Mouse (Mus musculus) G1E-ER4 (cell line): Measurements from ENCODE around the gene Phf5a. TPM values are rescaled to one million over a fixed set of nuclear protein-coding genes. Genes with fewer than 3 reads are reported as not detected.

Experiments
- GATA1 ChIP-seq: IDR thresholded peaks from one replicate; pipeline ENCODE4 v1.8.0; 2012; ENCODE audit warnings: low read length, inconsistent platforms
- polyA plus RNA-seq: library from polyadenylated mRNA; stranded (reverse); fragments of >175 nt; gene quantifications from 2 replicates; pipeline ENCODE4 v1.2.3, GENCODE M21; 2012

The Phf5a gene
- polyA plus RNA-seq = 5.0 and 21.7 TPM in 2 replicates

DNA sequence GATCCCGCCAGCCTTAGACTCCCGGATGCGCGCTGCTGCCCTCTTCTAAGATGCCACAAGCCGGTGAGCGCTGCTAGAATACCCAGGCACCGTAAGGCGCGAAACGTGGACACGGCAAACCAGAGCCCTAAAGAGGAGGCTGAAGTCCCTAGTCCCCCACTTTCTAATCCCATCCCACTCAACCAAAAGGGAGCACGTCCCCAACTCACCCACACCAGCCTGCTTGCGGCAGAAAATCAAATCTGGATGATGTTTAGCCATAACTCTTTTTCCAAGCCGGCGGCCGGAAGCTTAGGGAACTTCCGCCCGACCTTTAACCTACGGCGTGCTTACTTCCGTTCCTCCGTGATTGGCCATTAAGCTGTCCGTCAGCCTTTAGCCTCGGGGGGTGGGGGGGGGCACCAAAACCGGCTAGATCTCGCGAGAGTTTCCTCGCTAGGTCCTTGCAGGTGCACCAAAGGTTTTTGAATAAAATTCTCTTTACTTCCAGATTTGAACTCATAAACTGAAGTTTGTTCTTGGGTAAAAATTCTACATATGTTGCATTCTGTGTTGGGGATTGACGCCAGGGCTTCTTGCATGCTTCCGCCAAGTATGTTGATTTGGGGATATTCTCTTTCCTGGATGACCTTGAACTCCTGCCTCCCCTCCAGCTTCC lies at the start of gene Phf5a:
Gene Phf5a, minus strand, starts transcription at position 308 of the 658 bp plus-strand sequence.
- TF ChIP-seq GATA1 = no peak

DNA sequence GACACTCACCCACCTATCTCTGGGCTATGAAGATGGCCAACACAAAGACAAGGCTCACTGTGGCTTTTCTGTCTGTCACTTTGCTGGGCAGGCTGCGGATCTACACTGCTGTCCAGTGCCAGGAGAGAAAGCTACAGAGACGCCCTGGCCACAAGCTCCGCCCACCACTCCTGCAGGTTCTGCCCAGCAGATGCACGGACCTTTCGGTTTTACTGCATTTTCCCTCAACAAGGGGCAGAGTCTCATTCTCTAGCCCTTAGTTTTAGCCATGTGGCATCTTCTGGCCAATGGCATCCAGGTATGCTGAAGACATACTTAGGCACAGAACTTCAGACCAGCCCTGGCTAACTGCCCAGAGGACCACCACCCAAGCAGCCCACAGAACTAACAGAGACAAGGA lies 49.5 kb upstream of the Phf5a start:
- TF ChIP-seq GATA1 = no peak

DNA sequence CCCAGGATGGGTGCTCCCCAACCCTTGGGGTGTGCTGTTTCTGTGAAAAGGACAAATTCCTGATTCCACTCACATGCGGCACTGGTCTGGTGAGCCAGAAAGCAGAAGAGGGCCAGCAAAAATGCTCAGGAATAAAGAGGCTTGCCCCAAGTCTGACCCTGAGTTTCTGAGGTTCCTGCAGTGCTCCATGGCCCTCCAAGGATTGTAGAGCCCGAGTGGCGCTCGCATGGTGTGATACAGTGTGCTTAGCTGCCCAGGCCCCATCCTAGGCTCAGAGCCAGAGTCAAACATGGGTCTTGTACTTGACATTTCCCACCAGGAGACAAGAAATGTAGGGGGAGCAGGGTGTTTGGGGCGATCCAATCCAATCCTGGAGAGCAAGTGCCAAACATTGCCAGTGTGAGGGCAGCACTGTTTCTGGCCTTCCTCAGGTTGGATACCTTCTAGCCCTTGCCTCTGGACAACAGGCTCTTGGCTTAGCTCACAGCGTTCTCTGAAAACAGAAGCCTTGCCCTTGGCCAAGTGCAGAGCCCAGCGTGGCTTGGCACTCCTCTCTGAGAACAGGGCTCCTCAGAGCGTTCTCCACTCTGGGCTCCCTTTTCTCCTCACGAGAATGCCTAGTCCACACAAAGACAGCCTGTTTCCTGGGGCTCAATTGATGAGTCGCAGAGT lies 49.0 kb upstream of the Phf5a start:
- no peak for TF ChIP-seq GATA1

DNA sequence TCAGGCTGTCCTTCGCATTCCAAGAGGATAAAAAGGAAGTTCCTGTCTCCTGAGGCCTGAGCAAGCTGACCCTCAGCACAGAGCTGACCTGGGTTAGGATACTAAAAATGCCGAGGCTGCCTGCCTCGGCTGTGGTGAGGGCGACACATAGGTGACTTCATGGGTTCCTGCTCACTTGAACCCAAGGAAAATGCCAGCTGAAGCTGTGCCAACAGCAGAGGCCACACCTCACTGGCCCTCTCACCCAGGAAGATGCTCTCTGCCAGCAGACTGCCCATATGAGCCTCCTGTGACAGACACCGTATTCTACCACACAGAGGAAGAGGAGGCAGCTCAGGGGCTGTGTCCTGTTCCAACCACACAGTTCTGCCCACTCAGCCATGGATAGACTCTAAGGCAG lies 47.4 kb upstream of the Phf5a start:
- TF ChIP-seq GATA1 = no peak

- no peak for TF ChIP-seq GATA1
These were observed 46.1 kb upstream of the Phf5a start for GRCm38 (mm10) chr15:81917621-81918463.

DNA sequence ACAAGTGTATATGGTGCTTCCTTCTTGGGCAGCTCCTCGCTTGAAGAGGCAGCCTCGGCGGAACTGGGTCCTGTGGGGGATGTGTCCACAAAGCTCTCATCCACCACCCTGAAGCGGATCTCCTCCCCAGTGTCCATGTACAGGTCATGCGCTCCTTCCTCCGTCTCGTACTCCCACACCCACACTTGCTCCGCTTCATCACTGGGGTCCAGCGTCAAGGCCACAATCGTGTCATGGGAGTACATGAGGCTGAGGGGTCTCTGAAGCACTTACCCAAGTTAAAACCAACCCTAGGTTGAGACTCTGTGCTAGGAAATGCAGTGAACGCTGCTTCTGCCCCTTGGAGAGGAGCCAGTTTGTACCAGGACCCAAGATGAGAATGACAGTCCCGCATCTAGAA lies 45.5 kb upstream of the Phf5a start:
- TF ChIP-seq GATA1 = no peak

- TF ChIP-seq GATA1 = no peak
These were observed 44.0 kb upstream of the Phf5a start for GRCm38 (mm10) chr15:81915663-81916062.

- TF ChIP-seq GATA1 = no peak
These were observed 43.0 kb upstream of the Phf5a start for GRCm38 (mm10) chr15:81914668-81915067.

GRCm38 (mm10) chr15:81912498-81912897 lies 40.8 kb upstream of the Phf5a start:
- TF ChIP-seq GATA1 = no peak

- TF ChIP-seq GATA1 = no peak
These were observed 36.2 kb upstream of the Phf5a start for GRCm38 (mm10) chr15:81907953-81908352.

DNA sequence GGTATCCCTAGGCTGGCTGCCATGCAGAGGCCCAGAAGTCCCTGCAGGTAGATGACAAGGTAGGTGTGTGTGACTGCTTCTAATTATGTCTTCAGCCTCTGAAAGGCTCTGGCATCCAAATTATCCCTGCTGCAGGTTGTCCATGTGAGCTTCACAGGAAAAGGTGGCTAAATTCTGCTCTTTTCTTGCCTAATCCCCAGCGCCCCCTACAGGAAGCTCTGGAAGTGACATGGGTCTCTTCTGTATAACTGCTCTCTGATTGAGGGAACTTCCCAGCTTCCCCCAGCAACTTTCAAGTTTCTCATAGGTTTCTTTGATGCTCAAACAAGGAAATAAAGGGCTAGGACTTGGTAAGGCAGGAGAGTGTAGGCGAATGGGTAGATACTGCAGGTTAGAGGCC lies 33.2 kb upstream of the Phf5a start:
- TF ChIP-seq GATA1 = no peak

DNA sequence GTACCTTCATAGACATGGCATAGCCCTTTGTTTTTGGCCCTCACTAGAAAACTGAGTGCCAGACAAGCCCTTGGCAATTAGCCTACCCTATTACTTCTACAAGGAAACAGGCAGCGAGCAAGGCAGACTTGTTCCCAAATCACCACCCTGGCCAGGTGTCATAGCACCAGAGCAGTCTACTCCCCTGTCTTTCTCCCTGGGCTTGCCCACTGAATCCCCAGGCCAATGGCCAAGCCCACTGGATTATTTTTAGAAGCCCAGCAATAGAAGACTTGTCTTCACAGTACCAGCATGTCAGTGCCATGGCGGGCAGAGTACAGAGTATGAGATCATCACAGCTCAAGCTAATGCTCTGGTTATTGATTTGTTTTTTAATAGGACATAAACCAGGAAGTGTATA lies 27.0 kb upstream of the Phf5a start:
- TF ChIP-seq GATA1 = no peak

- no peak for TF ChIP-seq GATA1
These were observed 26.0 kb upstream of the Phf5a start for GRCm38 (mm10) chr15:81897607-81898285.

GRCm38 (mm10) chr15:81896407-81896806 lies 24.7 kb upstream of the Phf5a start:
- TF ChIP-seq GATA1 = no peak

GRCm38 (mm10) chr15:81894002-81894401 lies 22.3 kb upstream of the Phf5a start:
- TF ChIP-seq GATA1 = no peak
